Mouse (Mus musculus) liver, postnatal 0 days (tissue): ENCODE measurements at regions not wholly inside any gene's neighbourhood (a gene's known extent, or its start where the extent isn't known, plus 50 kb on each side); places are given as distances from the start of the nearest gene placed in this dataset.

Experiments used
- ATAC-seq: fragments of 200-750 bp; cut with Nextera tagmentation; 2 replicates; pipeline ENCODE4 v1.8.0; 2017; ENCODE audit warnings: mild to moderate bottlenecking, moderate library complexity
- DNase-seq: peaks from one replicate; pipeline ENCODE4 v3.0.0-alpha.2; 2016
- H3K27ac ChIP-seq: fragments of 300-500 bp; sonication (generic); 2 replicates; pipeline ENCODE4 v1.5.1; 2014; ENCODE audit warnings: antibody characterized with exemption, moderate library complexity, mild to moderate bottlenecking, low read depth
- H3K27me3 ChIP-seq: fragments of 300-500 bp; sonication (generic); 2 replicates; pipeline ENCODE4 v1.6.1; 2014; ENCODE audit warnings: low read length, control low read depth, mixed read lengths; ENCODE audit not compliant: insufficient read depth
- H3K36me3 ChIP-seq: fragments of 300-500 bp; sonication (generic); replicated peaks from 2 replicates; pipeline ENCODE4 v1.6.1; 2014; ENCODE audit warnings: mild to moderate bottlenecking, control low read depth, low read length, moderate library complexity, mixed read lengths; ENCODE audit not compliant: insufficient read depth
- H3K4me1 ChIP-seq: fragments of 300-500 bp; sonication (generic); 2 replicates; pipeline ENCODE4 v1.6.1; 2014; ENCODE audit warnings: antibody characterized with exemption, mild to moderate bottlenecking, control low read depth; ENCODE audit not compliant: insufficient read depth
- H3K4me2 ChIP-seq: fragments of 300-500 bp; sonication (generic); 2 replicates; pipeline ENCODE4 v1.6.1; 2014; ENCODE audit warnings: low read depth, mild to moderate bottlenecking, low read length, moderate library complexity, mixed read lengths
- H3K4me3 ChIP-seq: fragments of 300-500 bp; sonication (generic); 2 replicates; pipeline ENCODE4 v1.5.1; 2014; ENCODE audit warnings: low read depth, low read length
- H3K9ac ChIP-seq: fragments of 300-500 bp; sonication (generic); replicated peaks from 2 replicates; pipeline ENCODE4 v1.6.1; 2014; ENCODE audit warnings: mild to moderate bottlenecking, moderate library complexity
- H3K9me3 ChIP-seq: fragments of 300-500 bp; sonication (generic); 2 replicates; pipeline ENCODE4 v1.6.1; 2016; ENCODE audit warnings: mild to moderate bottlenecking, control low read depth, low read length, mixed read lengths
- CTCF ChIP-seq: sonication (generic); IDR thresholded peaks from 2 replicates; pipeline ENCODE4 v1.5.1; 2016; ENCODE audit warnings: antibody characterized with exemption, low read depth
- EP300 ChIP-seq: IDR thresholded peaks from 2 replicates; pipeline ENCODE4 v1.6.1; 2016; ENCODE audit warnings: antibody characterized with exemption, low read depth, mild to moderate bottlenecking
- WGBS: fragments of 180-500 bp; shearing (Covaris S2); extraction: QIAGEN DNeasy Blood & Tissue Kit; methylation state at CpG from one replicate; pipeline ENCODE4 v1.1.7; 2014; ENCODE audit not compliant: insufficient replicate concordance; 5-methylcytosine and 5-hydroxymethylcytosine counted together

DNA sequence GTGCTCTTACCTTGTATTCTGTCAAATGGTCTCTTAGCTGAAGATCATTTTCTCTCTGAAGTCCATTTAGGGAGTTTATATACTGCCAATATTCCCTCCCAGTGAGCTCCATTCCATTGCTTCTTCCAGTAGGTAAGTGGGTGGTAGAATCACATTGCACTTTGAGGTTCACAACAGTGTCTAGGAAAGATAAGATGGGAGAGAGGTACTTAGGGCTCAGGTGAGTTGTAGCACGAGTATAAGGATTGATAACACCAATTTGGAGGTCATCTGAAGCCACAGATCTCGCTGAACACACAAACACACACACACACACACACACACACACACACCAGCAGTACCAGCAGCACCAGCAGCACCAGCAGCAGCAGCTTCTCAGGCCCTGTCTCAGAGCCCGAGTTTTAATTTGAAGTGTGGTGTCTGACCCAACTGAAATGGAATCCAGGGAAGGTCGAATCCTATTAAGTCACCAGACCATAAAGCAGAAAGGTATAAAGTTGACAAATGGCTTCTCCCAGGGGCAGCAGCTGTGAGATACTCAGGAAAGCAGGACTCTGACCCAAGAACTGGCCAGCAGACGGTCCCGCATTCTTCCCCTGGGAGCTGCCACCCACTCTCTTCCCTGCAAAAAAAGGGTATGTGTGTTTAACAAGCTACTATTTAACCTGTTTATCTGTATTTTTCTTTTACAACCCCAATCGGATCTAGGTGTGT lies 561.9 kb upstream of the Cdh11 start:
- Histone ChIP-seq H3K27ac (no peak overlapping the region), H3K4me2 (no peak overlapping the region), H3K9me3 (no peaks in the 10 kb centered on the region), H3K36me3 (no peaks in the 10 kb centered on the region), H3K4me1 (no peaks in the 10 kb centered on the region), H3K27me3 (no peaks in the 10 kb centered on the region), H3K9ac (no peak overlapping the region), H3K4me3 (no peak overlapping the region)
- no peak for DNase-seq
- 50% methylated on average over 7 of the region's 7 CpGs for WGBS
- no peak for TF ChIP-seq EP300
- ATAC-seq: no peak

DNA sequence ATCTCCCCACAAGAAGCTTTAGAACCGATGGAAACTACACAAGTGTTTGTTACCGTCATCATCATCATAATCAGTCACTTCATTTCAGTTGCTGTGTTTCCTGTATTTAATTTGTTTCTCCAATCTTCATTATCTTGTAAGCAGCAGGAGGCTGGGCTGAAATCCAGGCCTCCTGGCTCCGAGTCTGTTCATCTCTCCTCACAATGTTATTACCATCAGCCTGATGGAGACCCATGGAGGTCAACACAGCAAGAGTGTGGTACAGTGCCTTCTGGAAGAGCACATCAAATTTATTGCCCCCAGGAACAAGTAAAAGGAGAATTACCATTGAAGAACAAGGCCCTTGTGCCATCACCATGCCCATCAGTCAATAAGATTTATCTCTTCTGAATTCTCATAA lies 576.3 kb upstream of the Cdh11 start:
- Histone ChIP-seq H3K36me3 (no peaks in the 10 kb centered on the region), H3K27me3 (no peaks in the 10 kb centered on the region), H3K4me1 (no peaks in the 10 kb centered on the region), H3K4me2 (no peak overlapping the region), H3K27ac (no peak overlapping the region), H3K9ac (no peak overlapping the region), H3K9me3 (no peaks in the 10 kb centered on the region), H3K4me3 (no peak overlapping the region)
- DNase-seq (no peak), ATAC-seq (no peak)
- no peak for TF ChIP-seq EP300
- TF ChIP-seq CTCF: no peak
- WGBS: 67% methylated on average over 3 of the region's 3 CpGs

DNA sequence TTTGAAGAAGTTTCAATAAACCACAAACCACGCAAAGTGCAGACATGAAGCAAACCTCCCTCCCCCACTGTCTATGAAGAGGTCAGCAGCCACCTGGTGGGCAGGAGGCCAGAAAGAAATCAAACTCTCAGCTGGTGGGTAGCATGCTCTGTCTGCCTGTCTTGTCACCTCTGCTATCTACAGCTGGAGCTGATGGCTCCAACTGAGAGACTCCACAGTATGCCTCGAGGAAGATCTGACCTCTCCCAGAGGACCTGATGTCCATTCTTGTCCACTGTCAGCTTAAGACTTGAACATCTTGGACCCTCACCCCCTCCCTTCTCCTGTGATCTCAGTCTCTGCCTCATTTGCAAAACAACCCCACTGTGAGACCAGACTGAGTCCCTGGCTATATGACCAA lies 585.0 kb upstream of the Cdh11 start:
- no peaks in the 10 kb centered on the region for H3K27me3 ChIP-seq
- 43% methylated on average over 2 of the region's 2 CpGs for WGBS
- DNase-seq (no peak), ATAC-seq (no peak)
- no peak overlapping the region for H3K4me2 ChIP-seq
- TF ChIP-seq EP300 (no peak), CTCF (no peak)
- H3K4me3 ChIP-seq: no peak overlapping the region
- H3K36me3 ChIP-seq: no peaks in the 10 kb centered on the region
- no peak overlapping the region for H3K9ac ChIP-seq
- no peaks in the 10 kb centered on the region for H3K4me1 ChIP-seq
- no peak overlapping the region for H3K27ac ChIP-seq
- H3K9me3 ChIP-seq: no peaks in the 10 kb centered on the region

DNA sequence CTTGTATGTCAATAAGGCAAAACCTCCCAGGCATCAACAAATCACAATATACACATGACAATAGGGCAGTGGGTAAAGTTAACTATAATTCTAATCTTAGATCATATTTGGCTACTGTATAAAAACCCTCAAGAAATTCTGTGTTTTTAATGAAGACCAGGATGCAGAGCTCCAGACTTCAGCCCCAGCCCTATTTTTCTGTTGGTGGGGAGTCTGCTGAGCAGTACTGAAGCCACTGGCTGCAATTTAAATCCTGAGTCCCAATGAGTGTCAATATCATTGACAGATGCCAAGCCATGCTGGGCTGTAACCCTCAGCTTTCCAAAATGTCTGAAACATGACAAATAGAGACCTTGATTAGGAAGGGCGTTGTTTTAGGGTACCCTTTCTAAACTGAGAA lies 587.6 kb upstream of the Cdh11 start:
- TF ChIP-seq CTCF (no peak), EP300 (no peak)
- ATAC-seq (no peak), DNase-seq (no peak)
- Histone ChIP-seq H3K9ac (no peak overlapping the region), H3K4me3 (no peak overlapping the region), H3K27me3 (no peaks in the 10 kb centered on the region), H3K4me1 (no peaks in the 10 kb centered on the region), H3K9me3 (no peaks in the 10 kb centered on the region), H3K36me3 (no peaks in the 10 kb centered on the region), H3K27ac (no peak overlapping the region), H3K4me2 (no peak overlapping the region)
- WGBS: 54% methylated on average over 1 of the region's 1 CpGs

DNA sequence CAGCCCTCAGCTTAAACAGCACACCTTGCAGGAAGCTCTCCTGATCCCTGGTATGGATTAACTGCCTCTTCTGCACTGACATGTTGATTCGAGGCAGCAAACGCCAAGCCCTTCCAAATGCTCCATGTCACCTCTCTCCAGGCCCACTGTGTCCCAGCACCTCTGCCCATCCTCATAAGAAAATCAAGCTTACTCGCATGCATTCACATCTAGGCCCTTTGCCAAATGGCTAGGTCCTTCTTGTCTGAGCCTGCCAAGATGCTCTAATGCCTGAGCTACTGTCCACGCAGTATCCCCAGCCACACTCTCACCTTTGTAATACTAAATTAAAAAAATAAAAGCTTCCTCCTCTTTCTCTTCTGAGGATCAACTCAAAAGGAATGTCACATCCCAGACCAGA lies 588.7 kb upstream of the Cdh11 start:
- no peak overlapping the region for H3K4me3 ChIP-seq
- H3K27ac ChIP-seq: no peak overlapping the region
- no peak for DNase-seq
- H3K4me1 ChIP-seq: no peaks in the 10 kb centered on the region
- H3K9me3 ChIP-seq: no peaks in the 10 kb centered on the region
- TF ChIP-seq CTCF: no peak
- no peak for TF ChIP-seq EP300
- no peaks in the 10 kb centered on the region for H3K36me3 ChIP-seq
- no peak overlapping the region for H3K9ac ChIP-seq
- H3K27me3 ChIP-seq: no peaks in the 10 kb centered on the region
- no peak for ATAC-seq
- H3K4me2 ChIP-seq: no peak overlapping the region
- 72% methylated on average over 4 of the region's 4 CpGs for WGBS

DNA sequence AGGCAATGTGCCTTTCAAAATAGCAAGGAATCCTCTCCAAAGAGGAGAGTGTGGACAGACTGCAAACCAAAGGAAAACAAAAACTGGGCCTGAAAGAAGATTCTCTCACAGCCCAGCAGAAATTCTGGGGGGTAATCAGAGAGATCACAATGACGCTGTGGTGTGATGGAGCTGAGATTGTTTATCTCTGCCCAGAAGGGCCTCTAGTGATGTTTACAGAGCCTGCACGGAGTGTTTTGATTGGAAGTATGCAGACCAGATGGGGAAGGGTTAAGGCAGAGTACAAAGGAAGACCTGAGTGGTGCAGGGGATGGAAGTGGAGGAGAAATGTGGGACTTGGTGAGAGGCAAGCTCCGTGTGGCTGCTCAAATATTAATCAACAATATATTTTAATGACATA lies 593.1 kb upstream of the Cdh11 start:
- no peak overlapping the region for H3K27ac ChIP-seq
- no peak for TF ChIP-seq CTCF
- no peak for TF ChIP-seq EP300
- H3K4me3 ChIP-seq: no peak overlapping the region
- no peak overlapping the region for H3K4me2 ChIP-seq
- no peaks in the 10 kb centered on the region for H3K36me3 ChIP-seq
- no peaks in the 10 kb centered on the region for H3K27me3 ChIP-seq
- H3K9ac ChIP-seq: no peak overlapping the region
- H3K9me3 ChIP-seq: no peaks in the 10 kb centered on the region
- DNase-seq (no peak), ATAC-seq (no peak)
- 23% methylated on average over 3 of the region's 3 CpGs for WGBS
- no peaks in the 10 kb centered on the region for H3K4me1 ChIP-seq

DNA sequence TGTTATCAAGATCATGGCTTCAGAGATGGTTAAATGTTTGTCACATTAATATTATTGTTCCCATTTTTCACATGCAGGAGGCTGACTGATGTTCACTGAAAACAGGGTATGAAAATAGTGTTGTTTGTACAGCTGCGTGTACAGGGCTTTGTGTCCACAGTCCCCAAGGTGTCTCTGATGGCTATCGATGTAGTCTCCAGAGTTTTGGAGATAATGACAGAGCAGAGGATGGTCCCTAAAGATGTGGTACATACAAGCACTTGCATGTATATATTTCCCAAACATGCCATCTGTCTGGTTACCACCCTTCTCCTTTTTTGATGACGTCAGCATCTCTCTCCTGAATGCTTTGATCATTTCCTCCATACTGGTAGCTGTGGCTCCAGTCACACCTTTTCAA lies 596.1 kb upstream of the Cdh11 start:
- no peak for ATAC-seq
- WGBS: 74% methylated on average over 3 of the region's 3 CpGs
- no peak overlapping the region for H3K9ac ChIP-seq
- H3K4me1 ChIP-seq: no peaks in the 10 kb centered on the region
- H3K4me2 ChIP-seq: no peak overlapping the region
- no peaks in the 10 kb centered on the region for H3K9me3 ChIP-seq
- H3K27ac ChIP-seq: no peak overlapping the region
- TF ChIP-seq EP300 (no peak), CTCF (no peak)
- no peak overlapping the region for H3K4me3 ChIP-seq
- no peaks in the 10 kb centered on the region for H3K27me3 ChIP-seq
- DNase-seq: no peak
- H3K36me3 ChIP-seq: no peaks in the 10 kb centered on the region
